Mouse (Mus musculus) stomach, embryonic 15.5 days (tissue): Measurements from ENCODE around the gene Eogt. TPM values are rescaled to one million over a fixed set of nuclear protein-coding genes. Genes with fewer than 3 reads are reported as not detected.
A peak's percentile ranks its signal among the peaks of the same experiment; 100 is the strongest.

Experiments used
- ATAC-seq: fragments of 200-750 bp; cut with Nextera tagmentation; 2 replicates; pipeline ENCODE4 v1.8.0; 2017; ENCODE audit warnings: low read depth, moderate number of reproducible peaks, moderate TSS enrichment; ENCODE audit not compliant: insufficient read depth, low FRiP score
- H3K27ac ChIP-seq: fragments of 300-500 bp; sonication (generic); 2 replicates; pipeline ENCODE4 v1.5.1; 2015; ENCODE audit warnings: mild to moderate bottlenecking, inconsistent platforms
- H3K27me3 ChIP-seq: fragments of 300-500 bp; sonication (generic); replicated peaks from 2 replicates; pipeline ENCODE4 v1.6.1; 2015; ENCODE audit warnings: inconsistent platforms
- H3K36me3 ChIP-seq: fragments of 300-500 bp; sonication (generic); 2 replicates; pipeline ENCODE4 v1.6.1; 2015; ENCODE audit warnings: inconsistent platforms
- H3K4me1 ChIP-seq: fragments of 300-500 bp; sonication (generic); 2 replicates; pipeline ENCODE4 v1.6.1; 2015; ENCODE audit warnings: inconsistent platforms
- H3K4me2 ChIP-seq: fragments of 300-500 bp; sonication (generic); 2 replicates; pipeline ENCODE4 v1.6.1; 2015; ENCODE audit warnings: mild to moderate bottlenecking, inconsistent platforms
- H3K4me3 ChIP-seq: fragments of 300-500 bp; sonication (generic); replicated peaks from 2 replicates; pipeline ENCODE4 v1.5.1; 2015; ENCODE audit warnings: inconsistent platforms
- H3K9ac ChIP-seq: fragments of 300-500 bp; sonication (generic); 2 replicates; pipeline ENCODE4 v1.6.1; 2015; ENCODE audit warnings: inconsistent platforms
- H3K9me3 ChIP-seq: fragments of 300-500 bp; sonication (generic); 2 replicates; pipeline ENCODE4 v1.6.1; 2016; ENCODE audit warnings: inconsistent platforms
- WGBS: fragments of 180-500 bp; shearing (Covaris S2); methylation state at CpG from one replicate; pipeline ENCODE4 v1.1.7; 2015; 5-methylcytosine and 5-hydroxymethylcytosine counted together
- polyA plus RNA-seq: library from polyadenylated mRNA; unstranded; fragments of >200 nt; fragmentation: Nextera tagmentation; extraction: Ambion mirVana; gene quantifications from 2 replicates; pipeline ENCODE4 v1.2.1, GENCODE M21; 2015

The Eogt gene
- polyA plus RNA-seq, 1 experiment from 2014 or later: 10.8 TPM

- Histone ChIP-seq H3K36me3 (0 out of 2 replicates have a peak, but pooled peaks cover 3% of the 10 kb centered on the region), H3K9ac (no peak overlapping the region), H3K27me3 (no peaks in the 10 kb centered on the region), H3K4me3 (no peak overlapping the region), H3K4me1 (no peaks in the 10 kb centered on the region), H3K9me3 (no peaks in the 10 kb centered on the region), H3K4me2 (no peak overlapping the region), H3K27ac (no peak overlapping the region)
- WGBS: 79% methylated on average over 5 of the region's 5 CpGs
- ATAC-seq: no peak
Observed at GRCm38 (mm10) chr6:97132707-97133303, 16.2 kb downstream of the Eogt start.

GRCm38 (mm10) chr6:97131808-97132207 is 17.2 kb downstream of the Eogt start:
- 47% methylated on average over 4 of the region's 4 CpGs for WGBS
- Histone ChIP-seq H3K4me3 (no peak overlapping the region), H3K27me3 (no peaks in the 10 kb centered on the region), H3K9me3 (no peaks in the 10 kb centered on the region), H3K36me3 (0 out of 2 replicates have a peak, but pooled peaks cover 3% of the 10 kb centered on the region), H3K4me1 (no peaks in the 10 kb centered on the region), H3K27ac (no peak overlapping the region), H3K9ac (no peak overlapping the region), H3K4me2 (no peak overlapping the region)
- ATAC-seq: no peak

- Histone ChIP-seq H3K27ac (no peak overlapping the region), H3K9me3 (no peaks in the 10 kb centered on the region), H3K9ac (no peak overlapping the region), H3K4me2 (no peak overlapping the region), H3K4me1 (no peaks in the 10 kb centered on the region), H3K4me3 (no peak overlapping the region), H3K36me3 (0 out of 2 replicates have a peak, but pooled peaks cover 3% of the 10 kb centered on the region), H3K27me3 (no peaks in the 10 kb centered on the region)
- 71% methylated on average over 5 of the region's 5 CpGs for WGBS
- ATAC-seq: no peak
Observed at GRCm38 (mm10) chr6:97130979-97131378, 18.0 kb downstream of the Eogt start.

- 50% methylated on average over 10 of the region's 10 CpGs for WGBS
- Histone ChIP-seq H3K4me2 (no peak overlapping the region), H3K27me3 (no peaks in the 10 kb centered on the region), H3K9ac (no peak overlapping the region), H3K4me3 (no peak overlapping the region), H3K27ac (no peak overlapping the region), H3K36me3 (no peaks in the 10 kb centered on the region), H3K4me1 (no peaks in the 10 kb centered on the region), H3K9me3 (no peaks in the 10 kb centered on the region)
- no peak for ATAC-seq
Observed at GRCm38 (mm10) chr6:97124336-97125010, 24.5 kb downstream of the Eogt start.

- no peak overlapping the region for H3K4me2 ChIP-seq
- H3K9ac ChIP-seq: no peak overlapping the region
- WGBS: 67% methylated on average over 4 of the region's 4 CpGs
- no peaks in the 10 kb centered on the region for H3K27me3 ChIP-seq
- H3K36me3 ChIP-seq: no peaks in the 10 kb centered on the region; the same call in 1 of the 2 replicates
- no peaks in the 10 kb centered on the region for H3K4me1 ChIP-seq
- ATAC-seq: no peak
- no peak overlapping the region for H3K27ac ChIP-seq
- H3K4me3 ChIP-seq: no peak overlapping the region
- H3K9me3 ChIP-seq: no peaks in the 10 kb centered on the region
Observed at GRCm38 (mm10) chr6:97120922-97121321, 28.1 kb downstream of the Eogt start.

GRCm38 (mm10) chr6:97118327-97118726 is 30.7 kb downstream of the Eogt start:
- H3K9ac ChIP-seq: no peak overlapping the region
- H3K4me3 ChIP-seq: no peak overlapping the region
- no peak overlapping the region for H3K27ac ChIP-seq
- H3K4me1 ChIP-seq: no peaks in the 10 kb centered on the region
- no peaks in the 10 kb centered on the region for H3K27me3 ChIP-seq
- H3K9me3 ChIP-seq: no peaks in the 10 kb centered on the region
- no peak overlapping the region for H3K4me2 ChIP-seq
- WGBS: 86% methylated on average over 3 of the region's 3 CpGs
- no peak for ATAC-seq
- peaks cover 4% of the 10 kb centered on the region; the same call in 1 of the 2 replicates for H3K36me3 ChIP-seq

- ATAC-seq: no peak
- Histone ChIP-seq H3K9ac (no peak overlapping the region), H3K4me1 (no peaks in the 10 kb centered on the region), H3K9me3 (no peaks in the 10 kb centered on the region), H3K36me3 (peaks cover 4% of the 10 kb centered on the region; the same call in 1 of the 2 replicates), H3K27ac (no peak overlapping the region), H3K4me2 (no peak overlapping the region), H3K4me3 (no peak overlapping the region), H3K27me3 (no peaks in the 10 kb centered on the region)
- WGBS: 79% methylated on average over 5 of the region's 5 CpGs
Observed at GRCm38 (mm10) chr6:97116896-97117295, 32.1 kb downstream of the Eogt start.

GRCm38 (mm10) chr6:97114821-97115220 is 34.2 kb downstream of the Eogt start:
- ATAC-seq: no peak
- no peak overlapping the region for H3K9ac ChIP-seq
- no peak overlapping the region for H3K27ac ChIP-seq
- 62% methylated on average over 3 of the region's 3 CpGs for WGBS
- H3K27me3 ChIP-seq: no peaks in the 10 kb centered on the region
- H3K36me3 ChIP-seq: peaks cover 4% of the 10 kb centered on the region; the same call in 1 of the 2 replicates
- H3K4me2 ChIP-seq: no peak overlapping the region
- no peaks in the 10 kb centered on the region for H3K4me1 ChIP-seq
- no peak overlapping the region for H3K4me3 ChIP-seq
- H3K9me3 ChIP-seq: no peaks in the 10 kb centered on the region

- H3K4me3 ChIP-seq: no peak overlapping the region
- H3K27me3 ChIP-seq: no peaks in the 10 kb centered on the region
- no peaks in the 10 kb centered on the region for H3K4me1 ChIP-seq
- H3K36me3 ChIP-seq: peaks cover 4% of the 10 kb centered on the region; the same call in 1 of the 2 replicates
- no peak overlapping the region for H3K27ac ChIP-seq
- H3K9ac ChIP-seq: no peak overlapping the region
- H3K9me3 ChIP-seq: no peaks in the 10 kb centered on the region
- ATAC-seq: no peak
- no peak overlapping the region for H3K4me2 ChIP-seq
- 96% methylated on average over 8 of the region's 8 CpGs for WGBS
Observed at GRCm38 (mm10) chr6:97112177-97112576, 36.8 kb downstream of the Eogt start.

- Histone ChIP-seq H3K4me1 (no peaks in the 10 kb centered on the region), H3K36me3 (no peaks in the 10 kb centered on the region; the same call in 1 of the 2 replicates), H3K9ac (no peak overlapping the region), H3K4me2 (no peak overlapping the region), H3K27ac (no peak overlapping the region), H3K27me3 (no peaks in the 10 kb centered on the region), H3K9me3 (no peaks in the 10 kb centered on the region), H3K4me3 (no peak overlapping the region)
- 0 out of 2 replicates have a peak, but pooled peaks have one; percentile 35 for ATAC-seq
- WGBS: 23% methylated on average over 2 of the region's 2 CpGs
Observed at GRCm38 (mm10) chr6:97106777-97107176, 42.2 kb downstream of the Eogt start.

- no peaks in the 10 kb centered on the region for H3K27me3 ChIP-seq
- no peak overlapping the region for H3K9ac ChIP-seq
- no peak overlapping the region for H3K4me3 ChIP-seq
- H3K36me3 ChIP-seq: no peaks in the 10 kb centered on the region
- H3K9me3 ChIP-seq: no peaks in the 10 kb centered on the region
- H3K27ac ChIP-seq: no peak overlapping the region
- ATAC-seq: no peak
- 79% methylated on average over 8 of the region's 8 CpGs for WGBS
- H3K4me2 ChIP-seq: no peak overlapping the region
- H3K4me1 ChIP-seq: no peaks in the 10 kb centered on the region
Observed at GRCm38 (mm10) chr6:97106106-97106505, 42.9 kb downstream of the Eogt start.

GRCm38 (mm10) chr6:97104264-97104852 is 44.6 kb downstream of the Eogt start:
- 66% methylated on average over 7 of the region's 7 CpGs for WGBS
- Histone ChIP-seq H3K4me1 (no peaks in the 10 kb centered on the region), H3K4me3 (no peak overlapping the region)

More at GRCm38 (mm10) chr6:97104264-97104852, 44.6 kb downstream of the Eogt start:
- Histone ChIP-seq H3K36me3 (no peaks in the 10 kb centered on the region), H3K4me2 (no peak overlapping the region), H3K9ac (no peak overlapping the region), H3K27me3 (no peaks in the 10 kb centered on the region), H3K27ac (no peak overlapping the region), H3K9me3 (no peaks in the 10 kb centered on the region)
- ATAC-seq: peak; percentile 53; the same call in 1 of the 2 replicates
